Mouse (Mus musculus): ENCODE data around the gene Mdm2. TPM values are rescaled to one million over a fixed set of nuclear protein-coding genes. Genes with fewer than 3 reads are reported as not detected.

The Mdm2 gene
- polyA plus RNA-seq, 1 experiment, result 122 TPM

- no peak overlapping the region for H3K4me3 ChIP-seq (ENCODE audit: insufficient read depth, low read length)
- no peak for TF ChIP-seq POLR2A (IDR thresholded peaks at IDR 0.05; ENCODE audit: low read depth, low read length)
- TF ChIP-seq CTCF (IDR thresholded peaks at IDR 0.05; ENCODE audit: borderline replicate concordance, insufficient read depth, low read length), result no peak
- H3K27ac ChIP-seq (ENCODE audit: insufficient read depth, low read length), result no peak overlapping the region
- H3K4me1 ChIP-seq (ENCODE audit: control insufficient read depth, insufficient read depth, low read length), result peaks cover 3% of the 10 kb centered on the region; the same call in 1 of the 2 replicates
Observed at GRCm38 (mm10) chr10:117653779-117654173, 56.8 kb downstream of the Mdm2 start.

DNA sequence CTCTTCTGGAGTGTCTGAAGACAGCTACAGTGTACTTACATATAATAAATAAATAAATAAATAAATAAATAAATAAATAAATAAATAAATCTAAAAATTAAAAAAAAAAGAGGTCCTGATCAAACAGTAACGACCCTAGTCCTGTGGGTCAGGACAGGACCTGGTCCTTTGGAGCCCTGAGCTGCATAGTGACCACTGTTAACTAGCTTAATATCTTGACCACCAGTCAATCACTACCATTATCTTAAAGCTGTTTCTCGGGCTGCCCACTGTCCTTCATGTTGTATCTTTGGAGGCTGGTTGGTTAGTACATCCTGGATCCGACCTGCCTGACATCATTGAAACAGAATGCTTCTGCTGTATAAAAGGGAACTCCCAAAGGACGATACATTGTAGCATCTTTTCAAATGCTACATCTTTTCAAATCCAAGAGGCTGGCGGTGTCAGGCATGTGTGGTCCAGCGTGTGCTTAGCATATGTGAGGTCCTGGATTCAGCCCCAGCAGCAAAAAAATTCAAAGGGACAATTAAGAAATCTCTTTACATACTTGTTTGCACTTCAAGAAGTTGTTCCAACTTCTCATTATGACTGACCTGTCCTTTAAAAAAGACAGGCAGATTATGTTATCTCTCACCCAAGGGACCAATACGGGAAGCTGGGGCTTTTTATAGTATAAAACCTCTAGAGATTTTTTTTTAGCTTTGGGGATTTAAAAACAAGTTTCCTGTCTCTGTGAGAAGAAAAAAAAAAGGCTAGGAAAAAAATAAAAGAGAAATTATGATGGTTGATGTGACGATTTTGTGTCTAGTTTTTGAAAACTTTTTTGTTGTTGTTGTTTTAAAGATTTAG is 57.4 kb downstream of the Mdm2 start:
- peaks cover 3% of the 10 kb centered on the region; the same call in 1 of the 2 replicates for H3K4me1 ChIP-seq (ENCODE audit: control insufficient read depth, insufficient read depth, low read length)
- TF ChIP-seq POLR2A (IDR thresholded peaks at IDR 0.05; ENCODE audit: low read depth, low read length) (no peak), CTCF (IDR thresholded peaks at IDR 0.05; ENCODE audit: borderline replicate concordance, insufficient read depth, low read length) (no peak)
- H3K4me3 ChIP-seq (ENCODE audit: insufficient read depth, low read length), result no peak overlapping the region
- no peak overlapping the region for H3K27ac ChIP-seq (ENCODE audit: insufficient read depth, low read length)

DNA sequence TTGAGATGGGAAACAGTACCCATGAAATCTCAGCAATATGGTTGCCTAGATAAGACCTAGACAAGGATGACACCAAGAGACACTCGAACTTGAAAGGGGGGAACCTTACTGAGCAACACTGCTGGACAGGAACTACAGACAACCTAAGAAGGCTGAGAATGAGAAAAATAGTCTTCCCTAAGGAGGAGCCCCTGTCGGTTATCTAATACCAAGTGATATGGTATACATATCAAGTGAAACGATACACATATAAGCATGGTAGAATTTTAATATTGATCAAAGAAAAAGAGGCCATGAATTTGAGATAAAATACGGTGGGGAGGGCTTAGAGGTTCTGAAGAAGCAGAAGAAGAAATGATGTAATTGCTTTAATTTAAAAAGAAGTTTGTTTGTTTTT is 58.2 kb downstream of the Mdm2 start:
- no peak for TF ChIP-seq CTCF (IDR thresholded peaks at IDR 0.05; ENCODE audit: borderline replicate concordance, insufficient read depth, low read length)
- TF ChIP-seq POLR2A (IDR thresholded peaks at IDR 0.05; ENCODE audit: low read depth, low read length), result no peak
- Histone ChIP-seq H3K4me3 (ENCODE audit: insufficient read depth, low read length) (no peak overlapping the region), H3K27ac (ENCODE audit: insufficient read depth, low read length) (no peak overlapping the region), H3K4me1 (ENCODE audit: control insufficient read depth, insufficient read depth, low read length) (peaks cover 3% of the 10 kb centered on the region; the same call in 1 of the 2 replicates)

GRCm38 (mm10) chr10:117651587-117652377 is 58.8 kb downstream of the Mdm2 start:
- TF ChIP-seq POLR2A (IDR thresholded peaks at IDR 0.05; ENCODE audit: low read depth, low read length) (no peak), CTCF (IDR thresholded peaks at IDR 0.05; ENCODE audit: borderline replicate concordance, insufficient read depth, low read length) (no peak)
- Histone ChIP-seq H3K4me3 (ENCODE audit: insufficient read depth, low read length) (no peak overlapping the region), H3K27ac (ENCODE audit: insufficient read depth, low read length) (no peak overlapping the region), H3K4me1 (ENCODE audit: control insufficient read depth, insufficient read depth, low read length) (peaks cover 3% of the 10 kb centered on the region; the same call in 1 of the 2 replicates)

DNA sequence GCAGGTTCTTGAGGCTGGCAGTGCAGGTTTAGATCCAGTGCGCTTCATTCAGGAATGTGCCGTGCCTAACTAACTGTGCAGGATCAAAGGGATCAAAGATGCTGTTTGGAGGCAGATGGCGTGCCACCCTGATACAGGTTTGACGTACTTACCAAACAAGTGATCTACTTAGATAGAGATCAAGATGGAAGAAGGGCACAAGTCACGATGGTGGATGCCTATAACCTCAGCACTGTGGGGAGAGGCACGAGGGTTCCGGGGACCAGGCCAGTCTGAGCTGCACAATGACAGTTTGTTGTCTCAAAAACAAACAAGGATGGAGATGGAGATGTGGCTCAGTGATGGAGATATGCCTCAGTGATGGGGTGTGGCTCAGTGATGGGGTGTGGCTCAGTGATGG is 59.8 kb downstream of the Mdm2 start:
- no peak overlapping the region for H3K4me3 ChIP-seq (ENCODE audit: insufficient read depth, low read length)
- H3K4me1 ChIP-seq (ENCODE audit: control insufficient read depth, insufficient read depth, low read length), result peaks cover 3% of the 10 kb centered on the region; the same call in 1 of the 2 replicates
- H3K27ac ChIP-seq (ENCODE audit: insufficient read depth, low read length), result no peak overlapping the region
- TF ChIP-seq CTCF (IDR thresholded peaks at IDR 0.05; ENCODE audit: borderline replicate concordance, insufficient read depth, low read length) (no peak), POLR2A (IDR thresholded peaks at IDR 0.05; ENCODE audit: low read depth, low read length) (no peak)

- H3K27ac ChIP-seq (ENCODE audit: insufficient read depth, low read length), result no peak overlapping the region
- H3K4me3 ChIP-seq (ENCODE audit: insufficient read depth, low read length), result no peak overlapping the region
- TF ChIP-seq POLR2A (IDR thresholded peaks at IDR 0.05; ENCODE audit: low read depth, low read length) (no peak), CTCF (IDR thresholded peaks at IDR 0.05; ENCODE audit: borderline replicate concordance, insufficient read depth, low read length) (no peak)
- peaks cover 3% of the 10 kb centered on the region; the same call in 1 of the 2 replicates for H3K4me1 ChIP-seq (ENCODE audit: control insufficient read depth, insufficient read depth, low read length)
Observed at GRCm38 (mm10) chr10:117650042-117650655, 60.4 kb downstream of the Mdm2 start.

DNA sequence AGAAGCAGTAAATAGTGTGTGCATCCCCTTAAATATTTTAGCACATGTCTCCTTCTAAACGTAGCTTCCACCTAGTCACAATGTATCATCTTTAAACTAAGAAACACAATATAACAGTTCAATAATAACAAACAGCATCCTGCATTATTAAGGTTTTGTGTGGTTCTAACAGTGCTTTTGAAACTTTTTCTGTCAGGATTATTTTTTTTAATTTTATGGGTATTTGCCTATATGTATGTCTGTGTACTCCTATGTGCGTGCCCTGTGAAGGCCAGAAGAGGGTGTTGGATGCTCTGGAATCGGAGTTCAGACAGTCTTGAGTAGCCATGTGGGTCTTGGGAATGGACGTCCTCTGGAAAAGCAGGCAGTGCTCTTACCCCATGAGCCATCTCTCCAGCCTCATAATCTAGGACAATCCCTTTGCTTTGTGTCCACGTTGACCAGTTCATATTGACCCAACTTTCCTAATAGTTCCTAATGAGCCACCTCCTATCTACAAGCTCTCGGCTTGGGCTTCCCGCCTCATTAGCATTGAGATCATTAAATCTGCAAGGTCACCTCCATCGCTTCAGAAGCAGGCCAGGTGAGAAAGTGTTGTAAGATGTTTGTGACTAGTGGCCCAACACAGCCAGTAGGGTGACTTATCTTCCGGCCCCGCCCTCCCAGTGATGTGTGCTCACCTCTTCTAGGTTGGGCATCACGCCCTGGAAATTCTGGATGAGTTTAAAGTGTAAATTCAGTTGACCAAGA is 61.1 kb downstream of the Mdm2 start:
- Histone ChIP-seq H3K4me3 (ENCODE audit: insufficient read depth, low read length) (no peak overlapping the region), H3K27ac (ENCODE audit: insufficient read depth, low read length) (no peak overlapping the region), H3K4me1 (ENCODE audit: control insufficient read depth, insufficient read depth, low read length) (peaks cover 3% of the 10 kb centered on the region; the same call in 1 of the 2 replicates)
- TF ChIP-seq POLR2A (IDR thresholded peaks at IDR 0.05; ENCODE audit: low read depth, low read length) (no peak), CTCF (IDR thresholded peaks at IDR 0.05; ENCODE audit: borderline replicate concordance, insufficient read depth, low read length) (no peak)

- TF ChIP-seq POLR2A (IDR thresholded peaks at IDR 0.05; ENCODE audit: low read depth, low read length), result no peak
- no peak for TF ChIP-seq CTCF (IDR thresholded peaks at IDR 0.05; ENCODE audit: borderline replicate concordance, insufficient read depth, low read length)
- Histone ChIP-seq H3K27ac (ENCODE audit: insufficient read depth, low read length) (no peak overlapping the region), H3K4me3 (ENCODE audit: insufficient read depth, low read length) (no peak overlapping the region), H3K4me1 (ENCODE audit: control insufficient read depth, insufficient read depth, low read length) (peaks cover 3% of the 10 kb centered on the region; the same call in 1 of the 2 replicates)
Observed at GRCm38 (mm10) chr10:117648643-117649042, 61.9 kb downstream of the Mdm2 start.

DNA sequence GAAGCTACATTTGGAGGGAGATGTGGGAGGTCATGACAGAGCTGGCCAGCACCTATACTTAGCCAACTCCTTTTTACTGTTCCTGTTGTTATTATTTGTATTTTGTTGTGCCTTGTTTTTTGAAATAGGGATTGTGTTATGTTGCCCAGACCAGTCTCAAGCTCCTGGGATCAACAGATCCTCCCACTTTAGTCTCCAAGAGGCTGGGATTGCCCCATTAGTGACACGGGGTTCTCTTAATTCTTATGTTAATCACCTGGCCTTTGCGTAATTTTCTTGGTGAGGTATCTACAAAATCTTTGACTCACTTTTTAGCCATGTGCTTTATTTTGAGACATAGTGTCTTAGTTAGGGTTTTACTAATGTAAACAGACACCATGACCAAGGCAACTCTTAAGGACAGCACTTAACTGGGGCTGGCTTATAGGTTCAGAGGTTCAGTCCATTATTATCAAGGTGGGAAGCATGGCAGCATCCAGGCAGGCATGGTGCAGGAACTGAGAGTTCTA is 62.5 kb downstream of the Mdm2 start:
- peaks cover 3% of the 10 kb centered on the region; the same call in 1 of the 2 replicates for H3K4me1 ChIP-seq (ENCODE audit: control insufficient read depth, insufficient read depth, low read length)
- no peak overlapping the region for H3K27ac ChIP-seq (ENCODE audit: insufficient read depth, low read length)
- H3K4me3 ChIP-seq (ENCODE audit: insufficient read depth, low read length), result no peak overlapping the region
- TF ChIP-seq POLR2A (IDR thresholded peaks at IDR 0.05; ENCODE audit: low read depth, low read length), result no peak
- no peak for TF ChIP-seq CTCF (IDR thresholded peaks at IDR 0.05; ENCODE audit: borderline replicate concordance, insufficient read depth, low read length)

All from embryonic fibroblast, embryonic 13.5 days (primary cell).